Mouse (Mus musculus) heart, embryonic 13.5 days (tissue): ENCODE measurements at regions not wholly inside any gene's neighbourhood (a gene's known extent, or its start where the extent isn't known, plus 50 kb on each side); places are given as distances from the start of the nearest gene placed in this dataset.
"Not testable (repeated sequence)": the region's sequence is repeated elsewhere in the genome, so short reads cannot be mapped to it uniquely, and the experiment has no call there.

Experiments used
- ATAC-seq: fragments of 200-750 bp; cut with Nextera tagmentation; 2 replicates; pipeline ENCODE4 v1.8.0; 2017; ENCODE audit warnings: moderate TSS enrichment; ENCODE audit not compliant: insufficient number of reproducible peaks, low FRiP score, low TSS enrichment; ENCODE audit errors: extremely low read depth
- H3K27ac ChIP-seq: fragments of 300-500 bp; sonication (generic); replicated peaks from 2 replicates; pipeline ENCODE4 v1.5.1; 2015; ENCODE audit warnings: moderate library complexity, mild to moderate bottlenecking, inconsistent platforms
- H3K27me3 ChIP-seq: fragments of 300-500 bp; sonication (generic); replicated peaks from 2 replicates; pipeline ENCODE4 v1.6.1; 2015; ENCODE audit warnings: mild to moderate bottlenecking, inconsistent platforms
- H3K36me3 ChIP-seq: fragments of 300-500 bp; sonication (generic); 2 replicates; pipeline ENCODE4 v1.6.1; 2015; ENCODE audit warnings: mild to moderate bottlenecking, inconsistent platforms
- H3K4me1 ChIP-seq: fragments of 300-500 bp; sonication (generic); 2 replicates; pipeline ENCODE4 v1.6.1; 2015; ENCODE audit warnings: inconsistent platforms
- H3K4me2 ChIP-seq: fragments of 300-500 bp; sonication (generic); 2 replicates; pipeline ENCODE4 v1.6.1; 2015; ENCODE audit warnings: inconsistent platforms, mild to moderate bottlenecking, moderate library complexity
- H3K4me3 ChIP-seq: fragments of 300-500 bp; sonication (generic); 2 replicates; pipeline ENCODE4 v1.5.1; 2015; ENCODE audit warnings: moderate library complexity, mild to moderate bottlenecking, inconsistent platforms
- H3K9ac ChIP-seq: fragments of 300-500 bp; sonication (generic); 2 replicates; pipeline ENCODE4 v1.6.1; 2015; ENCODE audit warnings: inconsistent platforms, mild to moderate bottlenecking, moderate library complexity
- H3K9me3 ChIP-seq: fragments of 300-500 bp; sonication (generic); 2 replicates; pipeline ENCODE4 v1.6.1; 2016; ENCODE audit warnings: inconsistent platforms
- WGBS: fragments of 180-500 bp; shearing (Covaris S2); methylation state at CpG from one replicate; pipeline ENCODE4 v1.1.7; 2015; ENCODE audit warnings: mixed read lengths; 5-methylcytosine and 5-hydroxymethylcytosine counted together

- not testable (repeated sequence) for H3K27ac ChIP-seq, H3K4me3 ChIP-seq, H3K4me1 ChIP-seq, H3K36me3 ChIP-seq, H3K9me3 ChIP-seq, H3K27me3 ChIP-seq, H3K4me2 ChIP-seq, H3K9ac ChIP-seq
- WGBS, result 81% methylated on average over 3 of the region's 4 CpGs
- ATAC-seq, result peak; percentile 78
These were observed 386.7 kb upstream of the Pcdh10 start for GRCm38 (mm10) chr3:44991467-44991992.
